Mouse (Mus musculus) adrenal gland, postnatal 14 days (tissue): ENCODE results near the gene Pald1. TPM values are rescaled to one million over a fixed set of nuclear protein-coding genes. Genes with fewer than 3 reads are reported as not detected.
A peak's percentile ranks its signal among the peaks of the same experiment; 100 is the strongest.

ENCODE experiments used
- DNase-seq: peaks from one replicate; pipeline ENCODE4 v3.0.0; 2021; ENCODE audit warnings: mixed read lengths
- long read RNA-seq, 2 experiments: library from polyadenylated mRNA; stranded (forward); transcript quantifications; one replicate each; pipeline ENCODE4 v2.0.0; 2021
- total RNA-seq: library from RNA; stranded (reverse); gene quantifications from 2 replicates; pipeline ENCODE4 v1.2.3, GENCODE M21; 2021

Gene Pald1
- total RNA-seq: 41.8 and 44.5 TPM in 2 replicates
- long read RNA-seq, experiment 1, full-length matches to known transcripts: 7 of 39 reads
- long read RNA-seq, experiment 1, partial matches to known transcripts: 7 of 39 reads
- long read RNA-seq, experiment 1, other reads (novel, unspliced or antisense): 25 of 39 reads
- long read RNA-seq, experiment 2, full-length matches to known transcripts: 4 of 47 reads
- long read RNA-seq, experiment 2, partial matches to known transcripts: 9 of 47 reads
- long read RNA-seq, experiment 2, other reads (novel, unspliced or antisense): 34 of 47 reads

DNA sequence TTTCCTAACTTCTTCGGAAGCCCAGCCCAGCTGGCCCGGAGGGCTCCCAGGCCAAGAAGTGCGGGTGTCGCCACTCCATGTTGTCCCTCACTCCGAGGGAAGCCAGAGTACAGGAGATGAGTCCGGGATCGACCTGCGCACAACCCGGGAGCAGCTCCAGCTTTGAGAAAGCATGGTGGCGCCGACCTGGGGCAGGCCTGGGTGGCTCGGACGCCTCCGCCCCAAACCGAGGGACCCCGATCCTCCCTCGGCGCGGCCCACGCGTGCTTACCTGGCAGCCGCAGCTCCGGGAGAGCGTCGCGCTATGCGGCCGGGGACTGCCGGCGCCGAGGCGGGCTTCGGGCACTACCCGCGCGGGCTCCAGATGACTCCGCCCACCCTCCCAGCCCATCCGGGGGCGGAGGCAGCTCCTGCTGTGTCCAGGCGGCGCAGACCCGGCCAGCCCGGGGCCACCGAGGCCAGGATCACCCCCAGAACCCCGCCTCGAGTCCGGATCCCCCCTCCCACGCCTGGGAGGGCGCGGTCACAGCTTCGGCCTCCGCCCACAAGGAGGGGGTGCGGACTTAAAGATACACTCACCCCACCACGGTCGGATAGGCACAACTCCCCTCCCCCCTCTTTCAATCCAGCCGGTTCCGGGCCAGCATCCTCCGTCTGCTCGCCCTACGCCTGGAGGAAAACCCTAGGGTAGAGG lies at the start of gene Pald1:
Gene Pald1, minus strand, starts transcription at position 510 of the 694 bp plus-strand sequence.
- DNase-seq: peak; percentile 89

- no peak for DNase-seq
These were observed 48.0 kb upstream of the Pald1 start for GRCm38 (mm10) chr10:61431375-61431774.

DNA sequence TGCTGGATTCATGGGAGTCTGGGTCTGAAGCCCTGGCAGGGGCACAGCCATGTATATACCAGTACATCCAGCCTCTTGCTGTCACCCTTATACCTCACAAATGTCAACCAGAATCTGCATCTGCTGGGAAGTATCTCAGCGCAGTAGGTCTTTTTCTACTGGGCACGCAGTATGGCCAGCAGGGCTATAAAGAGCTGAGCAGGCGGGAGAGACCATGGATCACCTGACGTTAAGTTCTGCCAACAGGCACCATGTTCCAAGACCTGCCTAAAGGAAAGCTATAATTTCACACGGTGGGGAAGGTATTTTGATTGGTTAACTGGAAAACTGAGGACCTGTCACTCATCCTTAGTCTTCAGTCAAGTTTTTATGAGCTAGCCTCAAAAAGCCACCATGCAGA lies 45.7 kb upstream of the Pald1 start:
- DNase-seq: no peak

DNA sequence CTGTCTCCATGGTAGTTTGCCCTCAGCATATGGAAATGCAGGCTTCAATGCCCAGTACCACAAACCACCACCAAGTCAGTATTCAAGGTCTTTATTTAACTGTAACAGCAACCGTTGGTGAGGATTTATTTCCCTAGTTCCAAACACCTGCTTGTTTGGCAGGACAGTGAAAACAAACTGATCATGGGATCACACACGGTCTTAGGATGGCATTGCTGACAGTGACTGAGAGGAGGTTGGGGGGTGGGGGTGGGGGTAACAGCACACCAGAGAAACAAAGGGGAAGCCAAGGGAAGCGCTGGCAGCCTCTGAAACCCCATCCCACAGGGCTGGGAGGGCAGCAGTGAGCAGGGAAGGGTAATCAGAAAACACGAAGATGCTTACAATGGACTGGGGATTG lies 45.1 kb upstream of the Pald1 start:
- no peak for DNase-seq

- no peak for DNase-seq
These were observed 44.6 kb upstream of the Pald1 start for GRCm38 (mm10) chr10:61427951-61428350.

DNA sequence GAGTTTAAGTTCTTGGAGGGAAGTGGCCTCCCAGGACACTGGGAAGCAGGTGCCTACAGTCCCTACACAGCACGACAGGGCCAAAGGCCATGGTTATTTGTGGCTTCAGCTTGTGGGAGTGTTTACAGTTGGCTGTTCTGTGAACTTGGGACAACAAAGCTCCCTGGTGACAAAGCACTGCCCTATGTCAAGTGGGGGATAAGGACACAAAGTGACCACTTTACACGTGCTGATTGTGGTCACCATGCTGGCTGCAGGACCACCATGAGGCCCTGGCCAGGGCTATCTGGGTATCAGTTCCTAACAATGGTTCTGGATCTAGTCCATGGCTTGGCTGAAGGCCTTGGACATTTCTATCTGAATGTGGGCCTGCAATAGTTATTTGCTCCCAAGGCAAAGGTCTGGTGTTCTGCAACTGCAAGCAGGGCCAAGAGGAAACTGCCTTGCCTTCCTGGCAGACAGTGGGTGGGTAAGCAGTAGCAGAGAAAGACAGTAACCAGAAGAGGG lies 43.0 kb upstream of the Pald1 start:
- DNase-seq: peak; percentile 59

GRCm38 (mm10) chr10:61425047-61425446 lies 41.7 kb upstream of the Pald1 start:
- no peak for DNase-seq

DNA sequence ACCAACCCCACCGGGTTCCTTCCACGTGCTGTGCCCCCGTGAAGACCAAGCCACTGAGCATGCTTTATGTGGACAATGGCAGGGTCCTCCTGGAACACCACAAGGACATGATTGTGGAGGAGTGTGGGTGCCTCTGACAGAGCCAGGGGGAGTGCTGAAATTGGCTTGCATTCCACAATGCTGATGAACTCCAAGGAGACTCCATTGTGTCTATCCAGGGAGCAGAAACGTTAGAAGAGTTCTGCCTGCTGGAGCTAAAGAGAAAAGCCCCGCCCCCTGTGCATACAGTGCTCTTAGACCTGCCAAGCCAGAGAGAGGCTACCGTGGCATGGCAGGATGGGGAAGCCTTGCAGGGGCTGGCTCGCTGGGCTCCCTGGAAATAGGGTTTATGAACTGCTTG lies 41.2 kb upstream of the Pald1 start:
- no peak for DNase-seq

DNA sequence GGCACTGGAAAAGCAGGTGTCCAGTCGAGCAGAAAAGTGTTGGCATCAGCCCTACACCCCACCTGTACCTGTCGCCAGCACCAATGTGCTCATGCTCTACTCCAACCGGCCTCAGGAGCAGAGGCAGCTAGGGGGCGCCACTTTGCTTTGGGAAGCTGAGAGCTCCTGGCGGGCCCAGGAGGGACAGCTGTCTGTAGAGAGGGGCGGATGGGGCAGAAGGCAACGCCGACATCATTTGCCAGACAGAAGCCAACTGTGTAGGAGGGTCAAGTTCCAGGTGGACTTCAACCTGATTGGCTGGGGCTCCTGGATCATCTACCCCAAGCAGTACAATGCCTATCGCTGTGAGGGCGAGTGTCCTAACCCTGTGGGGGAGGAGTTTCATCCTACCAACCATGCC lies 40.0 kb upstream of the Pald1 start:
- DNase-seq: peak; percentile 71

GRCm38 (mm10) chr10:61422861-61423260 lies 39.5 kb upstream of the Pald1 start:
- DNase-seq: no peak

DNA sequence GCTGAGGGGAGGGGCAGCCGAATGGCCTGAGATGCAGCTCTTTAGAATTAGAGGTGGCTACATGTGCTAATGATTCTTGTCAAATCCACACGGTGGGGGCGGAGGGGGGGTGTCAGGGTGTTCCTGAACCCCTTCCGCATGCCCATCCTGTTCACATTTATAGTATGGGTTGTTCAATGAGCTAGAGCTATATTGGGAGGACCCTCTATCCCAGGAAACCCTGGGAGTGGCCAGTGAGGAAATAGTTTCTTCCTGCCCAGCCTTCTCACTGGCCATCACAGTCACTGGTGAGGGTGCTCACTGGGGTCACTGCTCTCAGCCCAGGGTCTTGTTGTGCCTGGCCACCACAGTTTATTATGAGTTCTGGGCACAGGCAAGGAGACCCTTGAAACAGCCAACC lies 36.7 kb upstream of the Pald1 start:
- DNase-seq: no peak

GRCm38 (mm10) chr10:61419146-61419545 lies 35.8 kb upstream of the Pald1 start:
- no peak for DNase-seq

- no peak for DNase-seq
These were observed 35.0 kb upstream of the Pald1 start for GRCm38 (mm10) chr10:61418131-61418900.

DNA sequence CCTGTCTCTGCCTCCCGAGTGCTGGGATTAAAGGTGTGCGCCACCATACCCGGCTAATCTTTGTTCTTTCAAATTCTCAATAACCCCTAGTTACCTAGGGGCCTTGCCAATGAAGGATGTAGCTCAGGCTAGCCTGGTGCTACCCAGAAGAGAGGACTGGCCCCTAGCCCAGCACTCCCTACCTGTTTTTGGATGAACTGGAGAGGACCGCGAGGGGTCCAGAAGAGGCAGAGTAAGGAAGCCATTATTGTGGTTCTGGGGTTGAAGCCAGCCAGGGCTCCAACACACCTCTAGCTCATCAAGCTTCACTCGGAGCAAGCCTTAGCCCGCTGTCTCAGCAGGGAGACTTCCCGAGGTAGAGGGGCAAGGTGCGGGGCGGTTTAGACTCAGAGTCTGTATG lies 34.3 kb upstream of the Pald1 start, which contains the start of gene Nodal:
Gene Nodal, plus strand, starts transcription at position 301 of the 400 bp plus-strand sequence.
- no peak for DNase-seq

- no peak for DNase-seq
These were observed 33.7 kb upstream of the Pald1 start for GRCm38 (mm10) chr10:61417046-61417445.

- no peak for DNase-seq
These were observed 33.2 kb upstream of the Pald1 start for GRCm38 (mm10) chr10:61416561-61416960.

DNA sequence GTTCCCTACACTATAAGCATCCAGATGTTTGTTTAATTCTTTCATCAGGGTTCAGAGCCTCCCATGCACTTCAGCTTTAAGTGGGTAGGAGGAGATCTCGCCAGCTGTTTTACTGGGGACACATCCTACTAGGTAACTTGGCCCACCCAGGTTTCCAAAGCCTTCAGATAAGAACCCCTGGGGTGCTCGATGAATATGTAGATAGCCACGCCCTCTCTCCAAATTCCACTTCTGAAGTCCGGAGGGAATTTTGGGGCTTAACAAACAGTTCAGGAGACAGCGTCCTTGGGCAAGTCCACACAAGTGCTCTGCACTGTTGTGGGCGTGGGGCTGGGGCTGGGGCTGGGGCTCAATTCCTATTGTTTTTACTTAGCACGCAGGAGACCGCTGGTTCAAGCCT lies 32.6 kb upstream of the Pald1 start:
- no peak for DNase-seq

- no peak for DNase-seq
These were observed 31.9 kb upstream of the Pald1 start for GRCm38 (mm10) chr10:61415240-61415639.

DNA sequence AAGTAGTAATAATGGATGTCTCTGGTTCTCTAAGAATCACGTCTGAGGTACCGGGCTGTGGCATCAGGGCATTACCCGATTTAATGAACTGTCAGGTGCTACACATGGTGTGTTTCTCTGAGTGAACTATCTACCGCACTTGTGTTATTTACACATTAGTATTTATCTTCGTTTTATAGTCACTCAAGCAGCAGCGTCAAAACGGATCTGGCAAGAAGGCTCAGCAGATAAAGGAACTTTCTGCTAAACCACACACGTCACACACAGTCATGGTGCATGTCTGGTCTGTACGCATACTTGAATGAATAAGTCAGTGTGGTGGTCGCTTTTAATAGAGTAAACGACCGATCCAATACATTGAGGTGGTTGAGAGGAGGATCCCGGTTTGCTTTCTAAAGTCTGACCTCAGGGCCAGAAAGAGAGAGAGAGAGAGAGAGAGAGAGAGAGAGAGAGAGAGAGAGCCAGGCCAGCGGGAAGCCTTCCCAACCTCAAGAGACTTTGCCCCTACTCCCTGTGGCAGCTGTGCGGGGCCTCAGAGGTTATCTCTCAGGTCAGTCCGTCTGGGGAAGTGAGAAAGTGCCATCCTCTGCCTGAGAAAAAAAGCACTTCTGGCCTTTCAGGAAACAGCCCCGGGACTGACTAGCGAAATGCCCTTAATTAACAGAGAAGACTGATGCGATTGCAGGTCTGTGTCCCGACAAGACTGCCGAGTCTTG lies 29.7 kb upstream of the Pald1 start:
- DNase-seq: no peak

DNA sequence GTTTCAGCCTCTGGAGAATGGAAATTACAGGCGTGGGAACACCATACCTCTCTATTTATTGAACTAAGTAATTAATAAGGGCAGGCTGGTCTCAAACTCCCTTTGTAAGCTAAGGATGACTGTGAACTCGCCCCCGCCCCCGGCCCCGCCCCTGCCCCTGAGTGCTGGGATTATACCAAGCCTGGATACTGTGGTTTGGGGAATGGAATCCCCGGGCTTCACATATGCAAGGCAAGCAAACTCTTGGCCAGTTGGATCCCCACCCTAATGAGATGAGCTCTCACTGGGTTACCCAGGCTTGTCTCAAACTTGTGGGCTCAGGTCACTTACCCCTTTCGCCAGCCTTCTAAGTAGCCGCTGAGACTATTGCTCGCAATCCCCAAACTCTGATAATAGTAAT lies 26.9 kb upstream of the Pald1 start:
- no peak for DNase-seq

DNA sequence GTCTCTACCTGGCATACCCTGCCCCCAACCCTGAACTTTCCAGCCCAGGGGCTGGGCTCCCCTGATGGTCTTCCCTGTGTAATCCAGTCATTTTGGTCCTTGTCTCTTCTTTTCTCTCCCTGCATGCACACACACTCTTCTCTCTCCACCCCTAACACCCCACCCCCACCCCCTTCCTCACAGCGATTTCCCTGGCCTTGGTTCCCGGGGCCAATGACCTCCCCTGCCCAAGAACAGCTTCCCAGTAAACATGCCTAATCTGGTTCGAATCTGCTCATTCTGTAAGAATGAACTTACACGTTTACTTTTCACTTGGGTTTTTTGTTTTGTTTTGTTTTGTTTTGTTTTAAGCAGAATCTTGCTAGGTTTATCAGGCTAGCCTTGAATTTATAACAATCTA lies 26.4 kb upstream of the Pald1 start:
- no peak for DNase-seq

DNA sequence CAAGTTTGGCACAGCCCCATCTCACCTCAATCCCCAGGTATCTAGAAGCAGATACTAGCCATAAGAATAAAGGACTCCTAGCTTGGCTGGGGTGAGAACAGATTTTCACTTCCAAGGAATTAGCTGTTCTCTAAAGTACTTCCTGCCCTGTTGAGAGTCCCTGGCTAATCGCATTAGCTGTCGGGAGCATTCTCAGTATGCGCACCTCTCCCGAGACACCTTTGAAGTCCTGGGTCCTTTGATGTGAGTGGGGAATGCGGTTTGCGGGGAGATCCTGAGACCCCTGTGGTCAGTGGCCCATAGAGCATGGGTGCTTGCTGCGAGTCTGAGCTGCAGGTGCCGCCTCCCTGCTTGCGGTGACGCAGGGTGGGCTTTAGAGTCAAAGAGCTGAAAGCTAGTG lies 22.6 kb upstream of the Pald1 start:
- no peak for DNase-seq
